ENCODE assay signal across 9 mouse cellular contexts in genomic region chr14:52100170-52100960, GRCm38 (mm10). TPM values are rescaled to one million over a fixed set of nuclear protein-coding genes. Genes with fewer than 3 reads are reported as not detected.
DNase-seq lines count a peak whose midpoint lies in the region; ATAC-seq and TF ChIP-seq lines count a peak whose summit lies in the region.
"Had no signal": no experiment of that assay in that cellular context is flagged by ENCODE, and none has a peak within 500 bp of the region (broad histone marks: within the 10 kb centered on the region; RNA-seq: fewer than 3 reads in every experiment).

No protein-coding gene starts in this region.

- no peak for DNase-seq in heart, adult 8-10 months (ENCODE audit: low spot score)
- DNase-seq in CH12.LX (ENCODE audit: extremely low read depth) = peak; percentile 57
- DNase-seq in forebrain, embryonic 14.5 days (ENCODE audit: low spot score) = no peak
- DNase-seq in liver, embryonic 14.5 days (ENCODE audit: low read depth in 3 of 3, low spot score in 3 of 3) = no peak
- DNase-seq in urinary bladder, postnatal 36 days (ENCODE audit: low spot score in 2 of 2) = no peak
- no peak for DNase-seq in lung, postnatal 10 days
- no peak for DNase-seq in layer of hippocampus, adult 9-10 months (ENCODE audit: low spot score)

- H3K9ac ChIP-seq in heart, embryonic 12.5 days = no peak overlapping the region
- H3K9ac ChIP-seq in CH12.LX (ENCODE audit: insufficient read depth, low read depth) = peak overlapping the region; percentile 48
- no peak overlapping the region for H3K9ac ChIP-seq in forebrain, embryonic 14.5 days (ENCODE audit: low read length)
- H3K9ac ChIP-seq in liver, embryonic 14.5 days (replicated peaks) = no peak overlapping the region

- ATAC-seq in heart, embryonic 12.5 days (ENCODE audit: insufficient number of reproducible peaks, low FRiP score) = no peak
- no peak for ATAC-seq in forebrain, embryonic 14.5 days
- ATAC-seq in liver, embryonic 14.5 days (ENCODE audit: insufficient read depth) = no peak

- H3K4me1 ChIP-seq in heart, embryonic 12.5 days (replicated peaks) = peaks cover 18% of the 10 kb centered on the region
- H3K4me1 ChIP-seq in CH12.LX (ENCODE audit: control insufficient read depth in 1 of 2, insufficient read depth in 2 of 2) = peaks cover 0 to 45% of the 10 kb centered on the region in 2 experiments; a peak in 3 of 4 replicates
- H3K4me1 ChIP-seq in forebrain, embryonic 14.5 days (ENCODE audit: control insufficient read depth, insufficient read depth, low read length) = peaks cover 20% of the 10 kb centered on the region
- H3K4me1 ChIP-seq in liver, embryonic 14.5 days (replicated peaks; ENCODE audit: control insufficient read depth in 2 of 2, insufficient read depth in 2 of 2, low read length in 1 of 2) = peaks cover 16 to 27% of the 10 kb centered on the region in 2 experiments

- 61% methylated on average over 5 of the region's 5 CpGs for WGBS in heart, embryonic 12.5 days
- 77% methylated on average over 5 of the region's 5 CpGs for WGBS in forebrain, embryonic 14.5 days
- WGBS in liver, embryonic 14.5 days (ENCODE audit: insufficient replicate concordance) = 40% methylated on average over 5 of the region's 5 CpGs

- no peak for TF ChIP-seq RAD21 in CH12.LX (IDR thresholded peaks at IDR 0.05; ENCODE audit: low read depth, low read length)

- dilution Hi-C loops in CH12.LX (cut with MboI; ENCODE audit: extremely low pct_ligation_motif_present, extremely low pct_unique_long_range_greater_than_20kb, low sequenced_read_pairs) = no loop called here

- in situ Hi-C loops in CH12.LX (cut with MboI; ENCODE audit: low pct_ligation_motif_present, low pct_unique_long_range_greater_than_20kb, low sequenced_read_pairs) = no loop called here

- TF ChIP-seq CTCF in CH12.LX (conservative IDR thresholded peaks at IDR 0.05 in 1 of 2, IDR thresholded peaks at IDR 0.05 in 1 of 2; ENCODE audit: low read depth in 2 of 2, low read length in 2 of 2) = no peak
- no peak for TF ChIP-seq CTCF in liver, embryonic 14.5 days (IDR thresholded peaks at IDR 0.05; ENCODE audit: low read depth)

- no peaks in the 10 kb centered on the region for H3K9me3 ChIP-seq in heart, embryonic 12.5 days (replicated peaks)
- no peaks in the 10 kb centered on the region for H3K9me3 ChIP-seq in CH12.LX (replicated peaks; ENCODE audit: low read length)
- no peaks in the 10 kb centered on the region for H3K9me3 ChIP-seq in forebrain, embryonic 14.5 days (replicated peaks; ENCODE audit: control insufficient read depth, low read length)
- H3K9me3 ChIP-seq in liver, embryonic 14.5 days (ENCODE audit: control insufficient read depth, low read length) = no peaks in the 10 kb centered on the region

- H3K27me3 ChIP-seq in heart, embryonic 12.5 days (replicated peaks) = no peaks in the 10 kb centered on the region
- H3K27me3 ChIP-seq in CH12.LX (replicated peaks) = no peaks in the 10 kb centered on the region
- H3K27me3 ChIP-seq in forebrain, embryonic 14.5 days (replicated peaks; ENCODE audit: control insufficient read depth, insufficient read depth, low read length) = no peaks in the 10 kb centered on the region
- H3K27me3 ChIP-seq in liver, embryonic 14.5 days (ENCODE audit: control insufficient read depth, insufficient read depth, low read length) = no peaks in the 10 kb centered on the region

- TF ChIP-seq POLR2A in CH12.LX (IDR thresholded peaks at IDR 0.05; ENCODE audit: low read depth, low read length) = no peak

- H3K4me3 ChIP-seq in heart, embryonic 12.5 days = no peak overlapping the region
- H3K4me3 ChIP-seq in CH12.LX (replicated peaks in 1 of 3; ENCODE audit: low read depth in 2 of 3, low read length in 2 of 3, poor library complexity in 1 of 3) = peak overlapping the region; percentile 31 to 59 (median 43)
- H3K4me3 ChIP-seq in forebrain, embryonic 14.5 days (ENCODE audit: low read depth, low read length) = no peak overlapping the region
- peak overlapping the region; percentile 9 to 30; a peak in 3 of 4 replicates for H3K4me3 ChIP-seq in liver, embryonic 14.5 days (ENCODE audit: insufficient read depth in 1 of 2, low read depth in 2 of 2, low read length in 2 of 2)

- H3K36me3 ChIP-seq in heart, embryonic 12.5 days = peaks cover 23% of the 10 kb centered on the region
- peaks cover 15 to 35% of the 10 kb centered on the region in 2 experiments for H3K36me3 ChIP-seq in CH12.LX (replicated peaks in 1 of 2; ENCODE audit: control insufficient read depth in 1 of 2, insufficient read depth in 1 of 2, low read length in 1 of 2)
- peaks cover 34% of the 10 kb centered on the region for H3K36me3 ChIP-seq in forebrain, embryonic 14.5 days (ENCODE audit: control insufficient read depth, insufficient read depth, low read length)
- peaks cover 48% of the 10 kb centered on the region for H3K36me3 ChIP-seq in liver, embryonic 14.5 days (replicated peaks; ENCODE audit: control insufficient read depth, insufficient read depth, low read depth)

- peaks cover 70% of the 10 kb centered on the region for H3K79me2 ChIP-seq in CH12.LX (replicated peaks; ENCODE audit: control insufficient read depth, extremely low read depth, insufficient read depth, poor library complexity, severe bottlenecking)

- H3K27ac ChIP-seq in heart, embryonic 12.5 days (ENCODE audit: poor library complexity, severe bottlenecking) = no peak overlapping the region
- H3K27ac ChIP-seq in CH12.LX (ENCODE audit: insufficient read depth, low read depth) = peak overlapping the region; percentile 95
- no peak overlapping the region for H3K27ac ChIP-seq in forebrain, embryonic 14.5 days (ENCODE audit: low read depth, low read length)
- H3K27ac ChIP-seq in liver, embryonic 14.5 days = no peak overlapping the region

- peak overlapping the region; percentile 49 for H3K4me2 ChIP-seq in heart, embryonic 12.5 days
- H3K4me2 ChIP-seq in CH12.LX (ENCODE audit: insufficient read depth, low read depth, poor library complexity, severe bottlenecking) = peak overlapping the region; percentile 100
- H3K4me2 ChIP-seq in forebrain, embryonic 14.5 days (ENCODE audit: low read length) = peak overlapping the region; percentile 52
- peak overlapping the region; percentile 98 for H3K4me2 ChIP-seq in liver, embryonic 14.5 days (ENCODE audit: low read depth)

- TF ChIP-seq EP300 in CH12.LX (IDR thresholded peaks at IDR 0.05; ENCODE audit: low read length) = peak; percentile 97
- no peak for TF ChIP-seq EP300 in liver, embryonic 14.5 days (IDR thresholded peaks at IDR 0.05; ENCODE audit: low read depth)

TF ChIP-seq in CH12.LX, 34 proteins besides CTCF, POLR2A, EP300 and RAD21 (continues in another document):
- TF ChIP-seq CHD1 (IDR thresholded peaks at IDR 0.05; ENCODE audit: low read depth, low read length) (no peak), NELFE (IDR thresholded peaks at IDR 0.05; ENCODE audit: low read depth, low read length) (no peak), USF1 (IDR thresholded peaks at IDR 0.05; ENCODE audit: low read depth, low read length) (no peak), MYC (IDR thresholded peaks at IDR 0.05; ENCODE audit: low read depth, low read length) (no peak), MAX (IDR thresholded peaks at IDR 0.05; ENCODE audit: low read length) (no peak), ZMIZ1 (IDR thresholded peaks at IDR 0.05; ENCODE audit: low read depth, low read length) (no peak), ZC3H11A (IDR thresholded peaks at IDR 0.05; ENCODE audit: low read depth, low read length) (no peak), JUND (conservative IDR thresholded peaks at IDR 0.05; ENCODE audit: low read depth, low read length) (peak; percentile 96), USF2 (conservative IDR thresholded peaks at IDR 0.05; ENCODE audit: low read depth, low read length) (no peak), TBP (conservative IDR thresholded peaks at IDR 0.05; ENCODE audit: low read depth, low read length) (no peak), MAZ (IDR thresholded peaks at IDR 0.05; ENCODE audit: low read depth, low read length) (no peak), ZNF384 (IDR thresholded peaks at IDR 0.05; ENCODE audit: low read depth, low read length) (peak; percentile 76), PAX5 (IDR thresholded peaks at IDR 0.05; ENCODE audit: low read length) (no peak), SMC3 (IDR thresholded peaks at IDR 0.05; ENCODE audit: low read depth, low read length) (no peak), MEF2A (IDR thresholded peaks at IDR 0.05; ENCODE audit: borderline replicate concordance, low read depth, low read length) (peak; percentile 62; the same call in 1 of the 2 replicates), NRF1 (IDR thresholded peaks at IDR 0.05; ENCODE audit: low read depth, low read length) (no peak), ZKSCAN1 (IDR thresholded peaks at IDR 0.05; ENCODE audit: borderline replicate concordance, low read depth, low read length) (no peak), IRF4 (IDR thresholded peaks at IDR 0.05; ENCODE audit: low read depth, low read length) (peak; percentile 98)

RNA-seq across cellular contexts. Expression of gene Hnrnpc, which starts 3.5 kb away (rescaled TPM):
- 425 and 438 TPM in 2 replicates for polyA plus RNA-seq in heart, embryonic 12.5 days (2016; fragmentation: Nextera tagmentation; extraction: Ambion mirVana)
- 100 to 1,000 TPM; 126 to 132 (median 128) TPM for total RNA-seq in heart, adult 8-10 months (2022)
- total RNA-seq in CH12.LX (2012; rRNA removed) = 274 and 325 TPM in 2 replicates
- 370 and 375 TPM in 2 replicates for total RNA-seq in CH12.LX (2014; rRNA removed)
- 813 and 876 TPM in 2 replicates for polyA plus RNA-seq in CH12.LX (2012; ENCODE audit: insufficient read length, low read depth)
- 684 and 690 TPM in 2 replicates for polyA plus RNA-seq in forebrain, embryonic 14.5 days (2014; fragmentation: Nextera tagmentation; extraction: Ambion mirVana)
- polyA plus RNA-seq in liver, embryonic 14.5 days (2012; rRNA removed) = 94.9 and 161 TPM in 2 replicates
- 240 and 269 TPM in 2 replicates for polyA plus RNA-seq in liver, embryonic 14.5 days (2014; fragmentation: Nextera tagmentation; extraction: Ambion mirVana)

RNA-seq across cellular contexts. Expression of gene Rpgrip1, which starts 10.1 kb away (rescaled TPM):
- polyA plus RNA-seq in heart, embryonic 12.5 days (2016; fragmentation: Nextera tagmentation; extraction: Ambion mirVana) = 31.9 and 32.1 TPM in 2 replicates
- total RNA-seq in heart, adult 8-10 months (2022) = under 1 TPM in 3 of 4 experiments, not detected in 1; 0.31 to 0.41 (median 0.37) TPM
- 12.0 and 15.0 TPM in 2 replicates for total RNA-seq in CH12.LX (2012; rRNA removed)
- 6.7 and 7.3 TPM in 2 replicates for total RNA-seq in CH12.LX (2014; rRNA removed)
- 33.7 and 41.8 TPM in 2 replicates for polyA plus RNA-seq in CH12.LX (2012; ENCODE audit: insufficient read length, low read depth)
- polyA plus RNA-seq in forebrain, embryonic 14.5 days (2014; fragmentation: Nextera tagmentation; extraction: Ambion mirVana) = 49.2 and 52.3 TPM in 2 replicates
- 0.31 and 0.41 TPM in 2 replicates for polyA plus RNA-seq in liver, embryonic 14.5 days (2012; rRNA removed)
- 48.5 and 50.1 TPM in 2 replicates for polyA plus RNA-seq in liver, embryonic 14.5 days (2014; fragmentation: Nextera tagmentation; extraction: Ambion mirVana)

RNA-seq across cellular contexts. Expression of gene Olfr221, which starts 58.1 kb away (rescaled TPM):
- not detected in 2 replicates for polyA plus RNA-seq in heart, embryonic 12.5 days (2016; fragmentation: Nextera tagmentation; extraction: Ambion mirVana)
- total RNA-seq in heart, adult 8-10 months (2022) = not detected
- total RNA-seq in CH12.LX (2012; rRNA removed) (not detected in 2 replicates), CH12.LX (2014; rRNA removed) (not detected in 2 replicates)
- polyA plus RNA-seq in CH12.LX (2012; ENCODE audit: insufficient read length, low read depth) = not detected in 2 replicates
- polyA plus RNA-seq in forebrain, embryonic 14.5 days (2014; fragmentation: Nextera tagmentation; extraction: Ambion mirVana) = not detected in 2 replicates
- polyA plus RNA-seq in liver, embryonic 14.5 days (2012; rRNA removed) = not detected in 2 replicates
- not detected in 2 replicates for polyA plus RNA-seq in liver, embryonic 14.5 days (2014; fragmentation: Nextera tagmentation; extraction: Ambion mirVana)
- total RNA-seq: left cerebral cortex, postnatal 14 days had no signal

Comparison
In these comparisons a context has a peak if more than half of its experiments do, and no peak if none do; other contexts are left out.
1. H3K4me2 ChIP-seq: peak in every context shown above with its lines; median percentile 100 in CH12.LX; 98 in liver, embryonic 14.5 days; 52 in forebrain, embryonic 14.5 days; 49 in heart, embryonic 12.5 days.
2. H3K4me3 ChIP-seq: peak in CH12.LX (3 of 3) and liver, embryonic 14.5 days (2 of 2); none in heart, embryonic 12.5 days (single experiment) and forebrain, embryonic 14.5 days (single experiment).